Mouse (Mus musculus) urinary bladder, postnatal 25 days (tissue): Measurements from ENCODE around the gene Polr3h.
"Not testable (repeated sequence)": the region's sequence is repeated elsewhere in the genome, so short reads cannot be mapped to it uniquely, and the experiment has no call there.

Experiments used
- DNase-seq: peaks from one replicate; pipeline ENCODE4 v3.0.0; 2022; ENCODE audit warnings: low spot score

Gene Polr3h

GRCm38 (mm10) chr15:81917621-81918463, 8.2 kb downstream of the Polr3h start:
- DNase-seq = peak; percentile 69

- no peak for DNase-seq
Observed at GRCm38 (mm10) chr15:81917201-81917600, 8.8 kb downstream of the Polr3h start.

GRCm38 (mm10) chr15:81915663-81916062, 10.4 kb downstream of the Polr3h start:
- DNase-seq = no peak

GRCm38 (mm10) chr15:81914668-81915067, 11.4 kb downstream of the Polr3h start:
- DNase-seq = no peak

DNA sequence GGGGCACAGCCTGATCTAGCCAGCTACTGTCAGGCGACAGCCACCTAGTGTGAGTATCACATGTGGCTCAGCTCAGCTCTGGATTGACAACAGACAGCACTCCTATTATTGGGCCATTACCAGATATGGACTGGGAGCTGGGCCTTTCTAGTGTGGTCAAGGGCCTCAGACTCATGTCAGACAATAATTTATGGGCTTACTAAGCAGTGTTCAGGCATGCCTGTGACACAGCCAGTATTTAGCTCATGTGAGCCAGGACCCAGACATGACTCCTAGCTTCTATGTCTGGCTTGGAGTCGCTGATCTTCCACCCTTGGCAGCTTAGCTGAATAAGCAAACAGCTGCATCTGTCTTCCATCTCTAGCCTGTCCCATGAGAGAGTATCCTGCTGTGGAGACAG, 13.5 kb downstream of the Polr3h start:
- no peak for DNase-seq

DNA sequence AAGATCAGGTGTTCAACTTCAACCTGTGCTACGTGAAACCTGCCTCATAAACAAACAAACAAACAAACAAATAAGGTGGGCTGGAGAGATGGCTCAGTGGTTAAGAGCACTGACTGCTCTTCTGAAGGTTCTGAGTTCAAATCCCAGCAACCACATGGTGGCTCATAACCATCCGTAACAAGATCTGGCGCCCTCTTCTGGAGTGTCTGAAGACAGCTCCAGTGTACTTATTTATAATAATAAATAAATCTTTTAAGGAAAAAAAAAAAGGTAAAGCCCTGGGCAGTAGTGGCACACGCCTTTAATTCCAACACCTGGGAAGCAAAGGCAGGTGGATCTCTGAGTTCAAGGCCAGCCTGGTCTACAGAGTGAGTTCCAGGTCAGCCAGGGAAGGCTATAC, 17.3 kb downstream of the Polr3h start:
- not testable (repeated sequence) for DNase-seq

- DNase-seq = no peak
Observed at GRCm38 (mm10) chr15:81907953-81908352, 18.1 kb downstream of the Polr3h start.

DNA sequence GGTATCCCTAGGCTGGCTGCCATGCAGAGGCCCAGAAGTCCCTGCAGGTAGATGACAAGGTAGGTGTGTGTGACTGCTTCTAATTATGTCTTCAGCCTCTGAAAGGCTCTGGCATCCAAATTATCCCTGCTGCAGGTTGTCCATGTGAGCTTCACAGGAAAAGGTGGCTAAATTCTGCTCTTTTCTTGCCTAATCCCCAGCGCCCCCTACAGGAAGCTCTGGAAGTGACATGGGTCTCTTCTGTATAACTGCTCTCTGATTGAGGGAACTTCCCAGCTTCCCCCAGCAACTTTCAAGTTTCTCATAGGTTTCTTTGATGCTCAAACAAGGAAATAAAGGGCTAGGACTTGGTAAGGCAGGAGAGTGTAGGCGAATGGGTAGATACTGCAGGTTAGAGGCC, 21.1 kb downstream of the Polr3h start:
- DNase-seq = peak; percentile 69

DNA sequence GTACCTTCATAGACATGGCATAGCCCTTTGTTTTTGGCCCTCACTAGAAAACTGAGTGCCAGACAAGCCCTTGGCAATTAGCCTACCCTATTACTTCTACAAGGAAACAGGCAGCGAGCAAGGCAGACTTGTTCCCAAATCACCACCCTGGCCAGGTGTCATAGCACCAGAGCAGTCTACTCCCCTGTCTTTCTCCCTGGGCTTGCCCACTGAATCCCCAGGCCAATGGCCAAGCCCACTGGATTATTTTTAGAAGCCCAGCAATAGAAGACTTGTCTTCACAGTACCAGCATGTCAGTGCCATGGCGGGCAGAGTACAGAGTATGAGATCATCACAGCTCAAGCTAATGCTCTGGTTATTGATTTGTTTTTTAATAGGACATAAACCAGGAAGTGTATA, 27.3 kb downstream of the Polr3h start:
- DNase-seq = no peak

- DNase-seq = no peak
Observed at GRCm38 (mm10) chr15:81897607-81898285, 28.3 kb downstream of the Polr3h start.

- no peak for DNase-seq
Observed at GRCm38 (mm10) chr15:81896407-81896806, 29.6 kb downstream of the Polr3h start.

GRCm38 (mm10) chr15:81894002-81894401, 32.0 kb downstream of the Polr3h start:
- DNase-seq = no peak

- no peak for DNase-seq
Observed at GRCm38 (mm10) chr15:81891822-81892580, 34.0 kb downstream of the Polr3h start.

- DNase-seq = no peak
Observed at GRCm38 (mm10) chr15:81891140-81891802, 34.8 kb downstream of the Polr3h start.

DNA sequence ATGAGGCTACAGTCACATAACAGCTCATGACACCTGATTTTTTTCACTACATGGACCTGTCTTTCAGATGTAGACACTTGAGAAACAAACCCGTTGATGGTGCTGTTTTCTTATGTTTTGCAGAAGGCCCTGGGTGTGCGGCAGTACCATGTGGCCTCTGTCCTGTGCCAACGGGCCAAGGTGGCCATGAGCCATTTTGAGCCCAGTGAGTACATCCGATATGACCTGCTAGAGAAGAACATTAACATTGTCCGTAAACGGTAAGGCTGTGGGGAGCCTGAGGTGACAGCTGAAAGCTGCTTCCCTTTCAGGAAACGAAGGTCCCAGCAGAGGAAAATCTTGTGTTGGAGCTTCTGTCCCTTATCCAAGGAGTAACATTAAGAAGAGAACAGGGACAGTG, 36.9 kb downstream of the Polr3h start:
- DNase-seq = no peak

DNA sequence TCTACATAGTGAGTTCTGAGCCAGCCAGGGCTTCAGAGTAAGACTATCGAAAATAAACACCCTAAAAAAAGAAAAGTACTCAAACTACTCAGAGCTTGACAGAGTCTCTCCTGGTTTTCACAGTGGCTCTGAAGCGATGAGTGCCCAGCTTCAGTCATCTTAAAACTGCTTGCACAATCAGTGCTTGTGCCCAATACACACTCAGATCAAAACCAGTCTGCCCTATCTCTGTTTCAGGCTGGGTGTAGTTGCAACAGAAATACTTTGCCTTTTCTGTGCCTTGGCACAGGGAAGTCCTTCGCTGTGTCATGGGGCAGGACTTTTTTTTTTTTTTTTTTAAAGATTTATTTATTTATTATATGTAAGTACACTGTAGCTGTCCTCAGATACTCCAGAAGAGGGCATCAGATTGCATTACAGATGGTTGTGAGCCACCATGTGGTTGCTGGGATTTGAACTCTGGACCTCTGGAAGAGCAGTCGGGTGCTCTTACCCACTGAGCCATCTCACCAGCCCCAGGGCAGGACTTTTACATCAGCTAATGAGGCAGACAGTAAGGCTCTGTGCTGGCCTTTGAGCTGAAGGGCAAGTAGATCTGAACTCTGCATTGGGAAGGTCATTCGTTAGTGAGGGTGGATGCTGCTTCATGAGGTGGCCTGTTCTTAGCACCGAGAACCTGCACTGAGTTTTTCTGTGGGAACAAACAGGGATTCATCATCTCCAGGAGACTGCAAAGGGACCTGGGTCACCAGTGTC, 39.1 kb downstream of the Polr3h start:
- DNase-seq = no peak

DNA sequence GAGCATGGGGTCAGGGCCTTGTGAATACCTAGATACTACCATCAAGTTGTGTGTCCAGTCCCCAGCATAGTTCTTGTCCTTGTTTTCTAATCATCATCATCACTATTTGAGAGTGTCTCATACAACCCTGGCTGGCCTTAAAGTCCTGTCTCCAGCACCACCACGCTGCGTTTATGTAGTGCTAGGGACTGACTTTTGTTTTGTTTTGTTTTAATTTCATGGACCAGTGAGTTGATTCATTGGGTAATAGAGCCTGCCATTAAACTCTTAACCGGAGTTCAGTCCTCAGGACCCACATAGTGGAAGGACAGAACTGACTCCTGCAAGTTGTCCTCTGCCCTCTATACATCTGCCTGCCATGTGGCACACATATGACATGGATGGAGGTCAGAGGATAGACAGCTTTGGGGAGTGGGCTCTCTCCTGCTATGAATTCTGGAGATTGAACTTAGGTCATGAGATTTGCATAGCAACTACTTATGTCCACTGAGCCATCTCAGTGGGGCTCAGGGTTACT, 40.6 kb downstream of the Polr3h start:
- no peak for DNase-seq

- no peak for DNase-seq
Observed at GRCm38 (mm10) chr15:81882348-81882747, 43.7 kb downstream of the Polr3h start.

GRCm38 (mm10) chr15:81879531-81880401, 46.3 kb downstream of the Polr3h start:
- DNase-seq = no peak
